Mouse (Mus musculus): ENCODE results near the gene Zfp598.

DNA sequence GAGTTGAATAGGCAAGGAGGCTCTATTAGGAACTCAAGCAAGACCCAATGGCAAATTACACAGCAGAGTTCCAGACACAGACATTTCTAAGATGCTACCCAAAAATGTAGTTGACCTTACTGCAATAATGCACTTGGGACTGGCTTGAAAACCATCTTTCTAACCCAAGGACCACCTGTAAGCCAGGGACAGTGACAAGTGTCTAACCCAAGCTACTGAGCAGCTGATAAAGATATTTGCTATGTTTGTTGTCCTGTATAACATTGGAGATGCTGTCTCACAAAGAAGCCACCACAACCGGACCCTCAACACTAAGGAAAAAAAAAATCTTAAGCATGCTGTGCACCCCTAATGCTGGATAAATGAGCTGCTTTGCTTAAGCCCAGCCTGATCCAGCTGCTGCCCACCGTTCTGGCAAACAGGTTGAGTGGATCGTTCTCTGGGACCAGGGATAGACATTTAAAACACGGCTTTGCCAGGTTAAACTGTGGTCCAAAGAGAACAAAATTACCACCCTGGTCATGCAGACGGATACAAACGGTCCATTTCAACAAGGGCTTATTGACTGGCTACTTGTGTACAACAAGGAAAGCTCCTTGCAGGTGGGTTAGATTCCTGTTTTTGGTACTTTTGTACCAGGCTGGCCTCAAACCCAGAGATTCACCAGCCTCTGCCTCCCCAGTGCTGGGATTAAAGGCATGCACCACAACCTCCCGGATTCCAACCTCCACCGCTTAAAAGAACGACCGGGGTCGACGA lies 53.8 kb downstream of the Zfp598 start:
- TF ChIP-seq CTCF (IDR thresholded peaks at IDR 0.05; ENCODE audit: low read depth, low read length) (no peak), POLR2A (IDR thresholded peaks at IDR 0.05; ENCODE audit: borderline replicate concordance, low read depth, low read length) (peak; percentile 32; the same call in 1 of the 2 replicates)

All from bone marrow macrophage, adult 2 months (primary cell).